Mouse (Mus musculus) kidney, embryonic 16.5 days (tissue): ENCODE measurements at regions not wholly inside any gene's neighbourhood (a gene's known extent, or its start where the extent isn't known, plus 50 kb on each side); places are given as distances from the start of the nearest gene placed in this dataset.

ENCODE experiments used
- ATAC-seq: fragments of 200-750 bp; cut with Nextera tagmentation; 2 replicates; pipeline ENCODE4 v1.8.0; 2017; ENCODE audit warnings: moderate TSS enrichment; ENCODE audit not compliant: low FRiP score, low TSS enrichment
- H3K27ac ChIP-seq: fragments of 300-500 bp; sonication (generic); 2 replicates; pipeline ENCODE4 v1.5.1; 2014; ENCODE audit warnings: low read length
- H3K27me3 ChIP-seq: fragments of 300-500 bp; sonication (generic); 2 replicates; pipeline ENCODE4 v1.6.1; 2014; ENCODE audit warnings: low read length, control low read depth, mixed read lengths; ENCODE audit not compliant: insufficient read depth
- H3K36me3 ChIP-seq: fragments of 300-500 bp; sonication (generic); 2 replicates; pipeline ENCODE4 v1.6.1; 2014; ENCODE audit warnings: low read length, control low read depth, mixed read lengths; ENCODE audit not compliant: insufficient read depth
- H3K4me1 ChIP-seq: fragments of 300-500 bp; sonication (generic); 2 replicates; pipeline ENCODE4 v1.6.1; 2014; ENCODE audit warnings: low read length, control low read depth, mixed read lengths; ENCODE audit not compliant: insufficient read depth
- H3K4me2 ChIP-seq: fragments of 300-500 bp; sonication (generic); replicated peaks from 2 replicates; pipeline ENCODE4 v1.6.1; 2014; ENCODE audit warnings: low read depth, low read length
- H3K4me3 ChIP-seq: fragments of 300-500 bp; sonication (generic); 2 replicates; pipeline ENCODE4 v1.5.1; 2014; ENCODE audit warnings: mild to moderate bottlenecking, low read length
- H3K9ac ChIP-seq: fragments of 300-500 bp; sonication (generic); replicated peaks from 2 replicates; pipeline ENCODE4 v1.6.1; 2014; ENCODE audit warnings: low read length
- H3K9me3 ChIP-seq: fragments of 300-500 bp; sonication (generic); 2 replicates; pipeline ENCODE4 v1.6.1; 2016; ENCODE audit warnings: low read length, control low read depth
- WGBS: fragments of 180-500 bp; shearing (Covaris S2); extraction: QIAGEN DNeasy Blood & Tissue Kit; methylation state at CpG from one replicate; pipeline ENCODE4 v1.1.7; 2014; 5-methylcytosine and 5-hydroxymethylcytosine counted together

DNA sequence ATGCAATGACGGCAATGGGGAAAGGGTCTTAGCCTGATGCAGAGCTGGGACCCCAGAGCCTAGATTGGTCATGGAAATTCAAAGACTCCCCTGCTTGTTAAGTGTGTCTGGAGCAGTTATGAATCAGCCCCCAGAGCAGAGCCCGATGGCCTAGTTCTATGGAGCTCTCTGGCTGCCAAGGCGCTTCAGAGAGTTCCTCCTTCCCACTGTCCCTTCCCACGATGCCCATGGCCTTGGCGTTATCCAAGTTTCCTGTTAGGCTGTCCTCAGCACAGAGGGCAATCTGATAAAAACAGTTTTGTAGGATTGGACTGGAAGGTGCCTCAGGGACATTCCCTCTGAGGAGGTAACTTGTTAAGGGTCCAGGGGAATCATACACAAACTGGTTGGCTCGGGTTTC, 62.2 kb upstream of the Id2 start:
- Histone ChIP-seq H3K27ac (no peak overlapping the region), H3K9ac (no peak overlapping the region), H3K4me3 (no peak overlapping the region), H3K9me3 (no peaks in the 10 kb centered on the region), H3K36me3 (no peaks in the 10 kb centered on the region), H3K4me1 (peaks cover 31% of the 10 kb centered on the region), H3K4me2 (no peak overlapping the region), H3K27me3 (no peaks in the 10 kb centered on the region)
- WGBS: 79% methylated on average over 6 of the region's 6 CpGs
- ATAC-seq: no peak

DNA sequence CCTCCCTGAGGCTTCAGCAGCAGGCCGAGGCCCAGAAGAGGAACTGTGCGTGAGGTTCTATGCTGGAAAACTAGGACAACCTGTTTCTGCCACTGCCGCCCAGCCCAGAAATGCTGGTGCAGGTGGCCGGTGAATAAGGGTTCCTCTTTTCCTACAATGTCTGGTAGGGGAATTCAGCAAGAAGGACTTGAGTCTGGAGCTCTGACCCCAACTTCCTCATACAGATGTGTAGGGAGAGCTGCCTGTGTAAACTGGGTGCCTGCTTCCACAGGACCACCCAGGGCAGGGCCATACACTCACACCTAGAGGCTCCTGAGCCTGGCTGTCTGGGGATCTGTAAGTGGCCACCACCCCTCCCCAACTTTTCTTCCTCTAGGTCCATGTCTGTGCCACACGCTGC, 60.3 kb upstream of the Id2 start:
- Histone ChIP-seq H3K27me3 (no peaks in the 10 kb centered on the region), H3K9me3 (no peaks in the 10 kb centered on the region), H3K9ac (no peak overlapping the region), H3K4me1 (peaks cover 20% of the 10 kb centered on the region; the same call in 1 of the 2 replicates), H3K4me3 (no peak overlapping the region), H3K4me2 (no peak overlapping the region), H3K36me3 (no peaks in the 10 kb centered on the region), H3K27ac (no peak overlapping the region; the same call in 1 of the 2 replicates)
- no peak for ATAC-seq
- 90% methylated on average over 5 of the region's 5 CpGs for WGBS

DNA sequence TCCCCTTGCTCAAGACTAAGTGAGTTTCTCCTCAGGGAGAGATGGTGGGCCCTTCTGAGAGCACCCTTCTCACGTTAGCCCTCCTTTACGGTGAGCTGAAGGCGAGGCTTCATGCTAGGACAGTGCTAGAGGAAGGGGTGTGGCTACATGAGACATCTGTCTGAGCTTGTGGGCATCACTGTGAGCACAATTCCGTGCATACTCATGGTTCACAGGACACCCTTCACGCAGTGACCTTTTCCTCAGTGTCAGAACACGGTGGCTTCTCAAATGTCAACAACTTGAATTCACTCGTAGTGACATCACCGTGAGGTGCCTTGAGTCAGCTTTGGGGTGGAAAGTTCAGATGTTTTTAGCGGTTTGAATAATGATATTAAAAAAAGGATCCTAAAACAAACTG, 58.5 kb upstream of the Id2 start:
- no peak overlapping the region for H3K4me2 ChIP-seq
- no peaks in the 10 kb centered on the region for H3K9me3 ChIP-seq
- no peak for ATAC-seq
- H3K4me1 ChIP-seq: peaks cover 18% of the 10 kb centered on the region; the same call in 1 of the 2 replicates
- WGBS: 41% methylated on average over 9 of the region's 9 CpGs
- H3K27me3 ChIP-seq: no peaks in the 10 kb centered on the region
- H3K27ac ChIP-seq: no peak overlapping the region
- no peak overlapping the region for H3K4me3 ChIP-seq
- no peaks in the 10 kb centered on the region for H3K36me3 ChIP-seq
- H3K9ac ChIP-seq: no peak overlapping the region

DNA sequence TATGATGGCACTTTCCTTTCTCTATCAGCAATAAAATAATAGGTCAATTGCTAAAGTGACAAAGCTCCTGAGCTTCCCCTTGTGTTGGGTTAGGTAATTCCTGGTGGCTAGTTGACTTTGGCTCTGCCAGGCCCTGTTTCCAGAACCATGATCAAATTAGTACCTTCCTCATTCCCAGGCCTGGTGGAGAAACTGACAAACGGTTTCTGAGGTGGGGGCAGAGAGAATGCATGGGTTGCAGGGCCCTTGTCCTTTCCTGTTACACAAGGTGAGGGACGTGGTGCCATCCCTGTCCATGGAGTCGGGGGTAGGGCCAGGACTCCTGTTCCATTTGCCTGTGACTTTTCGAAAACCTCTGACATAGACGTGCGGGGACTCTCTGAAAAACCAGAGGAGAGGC, 51.2 kb upstream of the Id2 start:
- no peak overlapping the region for H3K4me3 ChIP-seq
- H3K9ac ChIP-seq: no peak overlapping the region
- H3K4me1 ChIP-seq: peaks cover 11% of the 10 kb centered on the region; the same call in 1 of the 2 replicates
- no peaks in the 10 kb centered on the region for H3K36me3 ChIP-seq
- H3K9me3 ChIP-seq: no peaks in the 10 kb centered on the region
- H3K4me2 ChIP-seq: no peak overlapping the region
- ATAC-seq: no peak
- H3K27ac ChIP-seq: no peak overlapping the region
- H3K27me3 ChIP-seq: no peaks in the 10 kb centered on the region
- 87% methylated on average over 6 of the region's 6 CpGs for WGBS
